Mouse (Mus musculus) inflammation-experienced regulatory T-cells, adult 6 months (primary cell): ENCODE results near the gene Tgif2lx1. TPM values are rescaled to one million over a fixed set of nuclear protein-coding genes. Genes with fewer than 3 reads are reported as not detected.
"Not testable (repeated sequence)": the region's sequence is repeated elsewhere in the genome, so short reads cannot be mapped to it uniquely, and the experiment has no call there.

ENCODE experiments used
- ATAC-seq: one replicate; pipeline ENCODE4 v1.8.0; 2017
- polyA plus RNA-seq, 3 experiments: library from polyadenylated mRNA; unstranded; fragments of 100-300 nt; shearing (Covaris generic); gene quantifications; one replicate each; pipeline ENCODE4 v1.2.1; 2017

Tgif2lx1 gene
- not detected for polyA plus RNA-seq

DNA sequence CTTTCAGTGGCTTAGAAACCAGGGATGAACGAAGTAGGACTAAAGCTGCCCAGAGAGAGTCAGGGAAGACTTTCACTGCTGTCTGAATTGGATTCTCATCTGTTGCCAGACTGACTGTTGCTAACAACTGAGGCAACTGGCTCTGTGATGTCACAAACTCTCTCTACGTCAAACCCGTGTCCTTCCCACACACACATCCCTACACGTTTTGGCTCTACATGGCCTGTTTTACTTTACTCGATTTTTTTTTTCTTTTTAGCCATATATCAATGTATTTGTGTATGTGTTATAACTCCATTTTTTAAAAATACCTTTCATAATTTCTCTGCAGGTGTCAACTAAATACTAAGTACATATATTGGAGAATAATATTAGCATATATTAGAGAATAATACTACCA, at the start of gene Tgif2lx1:
Gene Tgif2lx1 (minus strand): TSS at position 101 of the 400 bp plus-strand sequence.
- ATAC-seq: not testable (repeated sequence)

Other genes with a start within 250 kb of the Tgif2lx1 start
- gene Tgif2lx2, start 53.5 kb downstream of the Tgif2lx1 start, polyA plus RNA-seq: not detected